Mouse (Mus musculus): Measurements from ENCODE around the gene Mctp1.

DNA sequence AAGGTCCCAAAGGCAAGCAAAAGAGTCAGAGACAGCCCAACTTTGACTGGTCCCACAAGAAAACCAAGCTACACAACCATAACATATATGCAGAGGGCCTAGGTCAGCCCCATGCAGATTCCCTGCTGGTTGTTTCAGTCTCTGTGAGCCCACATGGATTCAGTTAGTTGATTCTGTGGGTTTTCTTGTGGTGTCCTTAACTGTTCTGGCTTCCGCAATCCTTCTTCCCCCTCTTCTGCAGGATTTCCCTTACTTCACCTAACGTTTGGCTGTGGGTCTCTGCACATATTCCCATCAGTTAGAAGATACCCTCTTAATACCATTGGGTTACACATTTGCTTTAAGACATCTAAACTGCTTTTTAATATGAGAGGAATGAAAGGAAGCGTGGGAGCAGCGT lies 183.1 kb downstream of the Mctp1 start:
- TF ChIP-seq CTCF (IDR thresholded peaks at IDR 0.05; ENCODE audit: extremely low read depth, insufficient read depth, low read length) = no peak
- no peak for TF ChIP-seq POLR2A (IDR thresholded peaks at IDR 0.05; ENCODE audit: extremely low read depth, insufficient read depth, low read length)
